Mouse (Mus musculus) ES-E14 (cell line): ENCODE measurements at regions not wholly inside any gene's neighbourhood (a gene's known extent, or its start where the extent isn't known, plus 50 kb on each side); places are given as distances from the start of the nearest gene placed in this dataset.

Experiments
- CHD2 ChIP-seq: IDR thresholded peaks from 2 replicates; pipeline ENCODE4 v1.6.1; 2014; ENCODE audit warnings: mild to moderate bottlenecking, low read depth, low read length, inconsistent platforms
- MAFK ChIP-seq: IDR thresholded peaks from 2 replicates; pipeline ENCODE4 v1.6.1; 2014; ENCODE audit warnings: mild to moderate bottlenecking, low read depth, low read length, inconsistent platforms; ENCODE audit not compliant: insufficient read depth
- ZC3H11A ChIP-seq: IDR thresholded peaks from 2 replicates; pipeline ENCODE4 v1.6.1; 2012; ENCODE audit warnings: low read depth, mild to moderate bottlenecking, inconsistent platforms, low read length, borderline replicate concordance
- ZNF384 ChIP-seq: IDR thresholded peaks from 2 replicates; pipeline ENCODE4 v1.6.1; 2012; ENCODE audit warnings: low read depth, low read length, inconsistent platforms

- no peak for TF ChIP-seq ZNF384
- TF ChIP-seq ZC3H11A = no peak
- no peak for TF ChIP-seq CHD2
- TF ChIP-seq MAFK = no peak
These were observed 76.7 kb upstream of the Bbx start for GRCm38 (mm10) chr16:50508673-50509528.
